Mouse (Mus musculus): ENCODE results near the gene Stambpl1.

- no peak for TF ChIP-seq CTCF (IDR thresholded peaks at IDR 0.05; ENCODE audit: low read depth)
- no peak for TF ChIP-seq EP300 (optimal IDR thresholded peaks at IDR 0.05)
These were observed 20.9 kb upstream of the Stambpl1 start for GRCm38 (mm10) chr19:34171167-34171566.

Data from stomach, postnatal 0 days (tissue).